10 mouse cellular contexts compared by ENCODE assay signal in the genomic region with DNA sequence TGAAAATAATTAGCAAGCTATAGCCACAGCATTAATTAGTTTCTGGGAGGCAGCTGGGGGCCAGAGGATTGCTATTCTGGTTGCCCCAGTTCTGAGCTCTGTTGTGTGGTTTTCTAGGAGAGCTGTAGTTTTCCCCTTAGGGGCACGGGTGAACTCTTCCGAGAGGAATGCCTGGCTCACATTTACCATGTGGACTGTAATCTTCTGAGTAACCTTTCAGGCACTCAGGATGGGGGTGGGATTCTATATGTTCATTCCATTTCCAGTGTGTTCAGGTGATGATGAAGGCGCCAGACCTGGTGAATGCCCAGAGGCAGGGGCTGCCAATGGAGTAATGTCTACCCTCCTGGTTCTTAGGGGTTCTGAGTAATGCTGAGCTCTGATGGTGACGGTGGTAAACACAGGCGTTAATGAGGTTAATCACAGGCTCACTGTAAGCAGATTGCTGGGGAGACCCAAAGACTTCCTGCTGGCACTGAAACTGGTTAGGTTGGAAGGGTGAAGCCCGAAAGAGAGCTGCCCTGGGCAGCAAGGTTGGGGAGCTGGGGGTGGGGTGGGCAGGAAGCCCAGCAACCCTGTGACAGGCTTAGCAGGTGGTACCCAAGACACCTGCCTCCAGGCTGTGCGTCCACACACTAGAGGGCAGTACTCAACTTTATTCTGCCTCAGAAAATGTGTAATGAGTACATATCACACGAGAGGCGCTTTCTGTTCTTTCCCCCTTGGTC. TPM values are rescaled to one million over a fixed set of nuclear protein-coding genes. Genes with fewer than 3 reads are reported as not detected.
A peak's percentile ranks its signal among the peaks of the same experiment; 100 is the strongest.
DNase-seq lines count a peak whose midpoint lies in the region; ATAC-seq and TF ChIP-seq lines count a peak whose summit lies in the region.
"Had no signal": no experiment of that assay in that cellular context is flagged by ENCODE, and none has a peak within 500 bp of the region (broad histone marks: within the 10 kb centered on the region; RNA-seq: fewer than 3 reads in every experiment).

No protein-coding gene starts in this region.

- no peak for TF ChIP-seq EP300 in heart, adult 2 months (IDR thresholded peaks at IDR 0.05; ENCODE audit: insufficient read depth, low read depth, low read length)

- no peaks in the 10 kb centered on the region for H3K79me2 ChIP-seq in heart, adult 2 months (replicated peaks; ENCODE audit: control insufficient read depth, insufficient read depth, low read length)

- H3K27ac ChIP-seq in heart, adult 2 months: no peak overlapping the region
- H3K27ac ChIP-seq in kidney, postnatal 0 days: peak overlapping the region; percentile 27; the same call in 1 of the 2 replicates
- H3K27ac ChIP-seq: liver, embryonic 13.5 days had no signal

- ATAC-seq in kidney, postnatal 0 days (replicated peaks; ENCODE audit: low FRiP score, low read depth): peak; percentile 70

- no peak overlapping the region for H3K4me3 ChIP-seq in heart, adult 2 months
- H3K4me3 ChIP-seq in kidney, postnatal 0 days (replicated peaks; ENCODE audit: low read depth, low read length): no peak overlapping the region
- H3K4me3 ChIP-seq: liver, embryonic 13.5 days had no signal

- no peaks in the 10 kb centered on the region for H3K27me3 ChIP-seq in heart, adult 2 months (ENCODE audit: control insufficient read depth, insufficient read depth, low read length)
- H3K27me3 ChIP-seq in kidney, postnatal 0 days (ENCODE audit: insufficient read depth, low read length): no peaks in the 10 kb centered on the region
- H3K27me3 ChIP-seq: liver, embryonic 13.5 days had no signal

- no peaks in the 10 kb centered on the region for H3K4me1 ChIP-seq in heart, adult 2 months (ENCODE audit: control insufficient read depth, insufficient read depth, low read length)
- no peaks in the 10 kb centered on the region for H3K4me1 ChIP-seq in kidney, postnatal 0 days (replicated peaks; ENCODE audit: insufficient read depth, low read length)
- H3K4me1 ChIP-seq: liver, embryonic 13.5 days had no signal

- no peaks in the 10 kb centered on the region for H3K36me3 ChIP-seq in heart, adult 2 months (ENCODE audit: control insufficient read depth, insufficient read depth, low read length)
- H3K36me3 ChIP-seq in kidney, postnatal 0 days (ENCODE audit: insufficient read depth, low read length): no peaks in the 10 kb centered on the region
- H3K36me3 ChIP-seq: G1E; liver, embryonic 13.5 days had no signal

- no peak overlapping the region for H3K4me2 ChIP-seq in kidney, postnatal 0 days (ENCODE audit: low read length)
- H3K4me2 ChIP-seq: liver, embryonic 13.5 days had no signal

- WGBS in heart, adult 2 months: 69% methylated on average over 9 of the region's 9 CpGs
- WGBS in kidney, postnatal 0 days: 60% methylated on average over 9 of the region's 9 CpGs

- intact Hi-C loops in heart, adult 2 months (cut with DNase I): no loop called here

- peak; percentile 53 for TF ChIP-seq CTCF in heart, adult 2 months (IDR thresholded peaks at IDR 0.05)
- peak; percentile 64 for TF ChIP-seq CTCF in kidney, postnatal 0 days (IDR thresholded peaks at IDR 0.05; ENCODE audit: low read depth)

- H3K9ac ChIP-seq in heart, adult 2 months (ENCODE audit: low read depth, low read length): no peak overlapping the region
- no peak overlapping the region for H3K9ac ChIP-seq in kidney, postnatal 0 days (ENCODE audit: low read depth, low read length)
- H3K9ac ChIP-seq: liver, embryonic 13.5 days had no signal

- no peaks in the 10 kb centered on the region for H3K9me3 ChIP-seq in kidney, postnatal 0 days (replicated peaks; ENCODE audit: low read length)
- H3K9me3 ChIP-seq: liver, embryonic 13.5 days had no signal

- no peak for DNase-seq in heart, adult 2 months
- DNase-seq in heart, adult 11 months: no peak
- peak; percentile 23 for DNase-seq in A20 (ENCODE audit: low read depth, low spot score)
- DNase-seq in cerebellum, adult 9-10 months: peak; percentile 51
- peak; percentile 20 for DNase-seq in kidney, postnatal 0 days (ENCODE audit: low spot score)
- DNase-seq in adrenal gland, postnatal 10 days: no peak
- no peak for DNase-seq in urinary bladder, postnatal 25 days (ENCODE audit: low spot score)
- no peak for DNase-seq in layer of hippocampus, adult 11-12 months (ENCODE audit: low spot score)
- DNase-seq: liver, embryonic 13.5 days had no signal

- TF ChIP-seq POLR2A in heart, adult 2 months (IDR thresholded peaks at IDR 0.05; ENCODE audit: insufficient read depth, low read depth, low read length): no peak

RNA-seq across cellular contexts. Expression of a gene that starts 20.7 kb away (rescaled TPM):
- total RNA-seq in heart, adult 2 months (2021): 10 to 100 TPM; 10.9 to 13.0 TPM
- 3.6 and 6.9 TPM in 2 replicates for polyA plus RNA-seq in heart, adult 2 months (2012; rRNA removed)
- 74.2 and 84.0 TPM in 2 replicates for polyA plus RNA-seq in kidney, postnatal 0 days (2015; fragmentation: Nextera tagmentation; extraction: Ambion mirVana)
- 10 to 100 TPM; 34.3 to 46.2 TPM for total RNA-seq in adrenal gland, postnatal 10 days (2021)
- polyA plus RNA-seq: G1E had no signal

RNA-seq across cellular contexts. Expression of a gene that starts 35.9 kb away (rescaled TPM):
- under 1 TPM; 0.10 to 0.18 TPM for total RNA-seq in heart, adult 2 months (2021)
- 0.18 and 0.26 TPM in 2 replicates for polyA plus RNA-seq in heart, adult 2 months (2012; rRNA removed)
- polyA plus RNA-seq in kidney, postnatal 0 days (2015; fragmentation: Nextera tagmentation; extraction: Ambion mirVana): 0.93 and 1.0 TPM in 2 replicates
- total RNA-seq in adrenal gland, postnatal 10 days (2021): 1 to 10 TPM; 2.5 to 2.7 TPM
- polyA plus RNA-seq: G1E had no signal

Comparison
In these comparisons a context has a peak if more than half of its experiments do, and no peak if none do; other contexts are left out.
1. DNase-seq: peak in A20 (single experiment), cerebellum, adult 9-10 months (single experiment) and kidney, postnatal 0 days (single experiment); none in heart, adult 2 months (0 of 2), heart, adult 11 months (single experiment), adrenal gland, postnatal 10 days (single experiment), urinary bladder, postnatal 25 days (single experiment) and layer of hippocampus, adult 11-12 months (single experiment).